Mouse (Mus musculus): ENCODE measurements around the gene Nkain2. TPM values are rescaled to one million over a fixed set of nuclear protein-coding genes. Genes with fewer than 3 reads are reported as not detected.

Gene Nkain2
- polyA plus RNA-seq, 1 experiment from 2014 or later, result 0.35 TPM

DNA sequence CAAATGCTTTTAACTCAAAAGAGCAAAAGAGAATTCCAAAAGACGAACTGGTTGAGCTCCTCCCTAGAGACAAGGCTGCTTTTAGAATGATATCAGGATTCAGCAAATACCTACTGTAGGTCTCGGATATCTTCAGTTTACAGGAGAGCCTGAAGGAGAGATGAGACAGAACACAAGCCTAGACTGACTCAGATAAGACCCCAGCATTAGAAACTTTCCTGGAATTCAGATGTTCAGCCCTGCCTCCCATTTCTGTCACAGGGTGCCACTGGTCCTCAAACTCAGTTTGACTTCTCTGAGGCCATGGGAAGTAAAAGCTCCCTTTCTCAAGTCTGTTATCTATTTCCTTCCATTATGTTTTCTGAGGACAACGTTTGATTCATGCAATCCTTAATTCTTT, 332.6 kb downstream of the Nkain2 start:
- Histone ChIP-seq H3K4me1 (ENCODE audit: control insufficient read depth in 2 of 2, insufficient read depth in 2 of 2, low read length in 2 of 2) (no peaks in the 10 kb centered on the region), H3K27me3 (ENCODE audit: control insufficient read depth, insufficient read depth, low read length) (no peaks in the 10 kb centered on the region), H3K9ac (ENCODE audit: low read length) (no peak overlapping the region), H3K27ac (replicated peaks in 1 of 2; ENCODE audit: control insufficient read depth in 1 of 2, insufficient read depth in 1 of 2, low read depth in 2 of 2, low read length in 2 of 2) (no peak overlapping the region), H3K9me3 (ENCODE audit: control insufficient read depth, low read length) (no peaks in the 10 kb centered on the region), H3K36me3 (ENCODE audit: control insufficient read depth, insufficient read depth, low read length) (no peaks in the 10 kb centered on the region), H3K4me3 (ENCODE audit: control insufficient read depth in 1 of 2, insufficient read depth in 1 of 2, low read depth in 1 of 2, low read length in 2 of 2) (no peak overlapping the region), H3K4me2 (ENCODE audit: low read length) (no peak overlapping the region)
- WGBS, result 21% methylated on average over 3 of the region's 3 CpGs
- ATAC-seq (ENCODE audit: insufficient number of reproducible peaks, insufficient read depth, low FRiP score, low read depth), result no peak

DNA sequence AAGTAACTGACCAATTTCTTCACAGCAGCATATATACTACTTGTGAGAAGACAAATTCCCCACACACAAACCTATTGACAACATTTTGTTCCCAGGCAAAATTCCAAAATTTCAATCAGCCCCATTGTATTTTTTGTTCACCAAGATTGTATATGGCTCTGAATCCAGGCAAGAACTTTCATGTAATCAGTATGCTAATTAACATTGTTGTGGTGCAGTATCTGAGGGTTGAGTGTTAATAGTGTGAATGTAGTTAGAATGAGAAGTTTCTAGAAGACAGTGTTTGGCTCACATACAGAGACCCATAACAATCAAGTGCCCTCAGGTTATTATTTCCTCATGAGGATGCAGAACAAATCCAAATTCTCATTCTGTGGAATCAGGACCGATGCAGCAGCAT, 354.2 kb downstream of the Nkain2 start:
- 89% methylated on average over 1 of the region's 1 CpGs for WGBS
- H3K36me3 ChIP-seq (ENCODE audit: control insufficient read depth, insufficient read depth, low read length), result no peaks in the 10 kb centered on the region
- no peak overlapping the region for H3K4me2 ChIP-seq (ENCODE audit: low read length)
- H3K4me1 ChIP-seq (ENCODE audit: control insufficient read depth in 2 of 2, insufficient read depth in 2 of 2, low read length in 2 of 2), result no peaks in the 10 kb centered on the region
- no peaks in the 10 kb centered on the region for H3K27me3 ChIP-seq (ENCODE audit: control insufficient read depth, insufficient read depth, low read length)
- no peak overlapping the region for H3K27ac ChIP-seq (replicated peaks in 1 of 2; ENCODE audit: control insufficient read depth in 1 of 2, insufficient read depth in 1 of 2, low read depth in 2 of 2, low read length in 2 of 2)
- H3K9ac ChIP-seq (ENCODE audit: low read length), result no peak overlapping the region
- no peak overlapping the region for H3K4me3 ChIP-seq (ENCODE audit: control insufficient read depth in 1 of 2, insufficient read depth in 1 of 2, low read depth in 1 of 2, low read length in 2 of 2)
- ATAC-seq (ENCODE audit: insufficient number of reproducible peaks, insufficient read depth, low FRiP score, low read depth), result no peak
- H3K9me3 ChIP-seq (ENCODE audit: control insufficient read depth, low read length), result no peaks in the 10 kb centered on the region

DNA sequence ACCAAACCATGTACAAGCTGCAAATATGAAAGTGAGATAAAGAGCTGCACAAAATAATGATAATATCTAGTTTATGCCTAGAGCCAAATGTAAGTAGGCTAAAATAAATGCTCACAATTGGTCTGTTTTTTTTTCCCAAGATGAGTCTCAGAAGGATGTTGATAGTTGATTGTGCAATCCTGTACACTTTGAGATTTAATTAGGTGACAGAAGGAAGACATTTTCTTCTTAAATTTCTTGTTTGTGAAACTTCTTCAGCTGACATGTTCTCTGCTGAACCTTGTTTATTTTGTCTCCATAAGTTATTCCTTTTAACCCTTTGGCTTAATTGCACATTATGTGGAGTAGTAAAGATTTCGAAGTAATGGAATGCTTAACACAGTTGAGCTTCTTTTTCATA, 379.4 kb downstream of the Nkain2 start:
- WGBS, result 69% methylated on average over 1 of the region's 1 CpGs
- Histone ChIP-seq H3K27me3 (ENCODE audit: control insufficient read depth, insufficient read depth, low read length) (no peaks in the 10 kb centered on the region), H3K4me3 (ENCODE audit: control insufficient read depth in 1 of 2, insufficient read depth in 1 of 2, low read depth in 1 of 2, low read length in 2 of 2) (no peak overlapping the region), H3K27ac (replicated peaks in 1 of 2; ENCODE audit: control insufficient read depth in 1 of 2, insufficient read depth in 1 of 2, low read depth in 2 of 2, low read length in 2 of 2) (no peak overlapping the region), H3K36me3 (ENCODE audit: control insufficient read depth, insufficient read depth, low read length) (no peaks in the 10 kb centered on the region), H3K9me3 (ENCODE audit: control insufficient read depth, low read length) (no peaks in the 10 kb centered on the region), H3K4me1 (ENCODE audit: control insufficient read depth in 2 of 2, insufficient read depth in 2 of 2, low read length in 2 of 2) (no peaks in the 10 kb centered on the region), H3K4me2 (ENCODE audit: low read length) (no peak overlapping the region), H3K9ac (ENCODE audit: low read length) (no peak overlapping the region)
- ATAC-seq (ENCODE audit: insufficient number of reproducible peaks, insufficient read depth, low FRiP score, low read depth), result no peak

DNA sequence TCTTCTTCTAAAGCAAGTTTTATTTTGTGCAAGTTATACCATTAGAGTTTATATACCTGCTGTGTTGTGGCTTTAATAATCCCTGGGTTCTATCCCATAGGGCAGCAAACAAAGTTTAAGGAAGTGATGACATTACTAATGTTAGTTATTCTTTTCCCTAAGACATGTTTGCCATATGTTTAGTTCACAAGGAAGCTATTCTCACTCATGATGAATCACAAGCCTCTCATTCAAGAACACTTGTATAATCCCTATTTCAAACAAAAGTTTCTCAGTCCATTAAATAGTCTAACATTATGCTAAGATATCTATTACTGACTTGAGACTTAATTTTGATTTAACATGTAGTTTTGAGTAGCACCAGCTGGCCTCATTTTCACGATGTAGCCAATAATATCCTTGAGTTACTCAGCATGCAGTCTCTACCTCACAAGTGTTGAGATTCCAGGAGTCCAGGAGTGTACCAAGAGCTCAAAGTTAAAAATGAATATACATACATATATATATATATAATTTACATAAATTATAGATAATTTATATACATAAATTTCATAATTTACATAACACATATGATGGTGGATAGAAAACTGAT, 395.6 kb downstream of the Nkain2 start:
- no peak overlapping the region for H3K9ac ChIP-seq (ENCODE audit: low read length)
- H3K4me1 ChIP-seq (ENCODE audit: control insufficient read depth in 2 of 2, insufficient read depth in 2 of 2, low read length in 2 of 2), result no peaks in the 10 kb centered on the region
- ATAC-seq (ENCODE audit: insufficient number of reproducible peaks, insufficient read depth, low FRiP score, low read depth), result no peak
- H3K4me3 ChIP-seq (ENCODE audit: control insufficient read depth in 1 of 2, insufficient read depth in 1 of 2, low read depth in 1 of 2, low read length in 2 of 2), result no peak overlapping the region
- no peak overlapping the region for H3K4me2 ChIP-seq (ENCODE audit: low read length)
- H3K9me3 ChIP-seq (ENCODE audit: control insufficient read depth, low read length), result no peaks in the 10 kb centered on the region
- no peaks in the 10 kb centered on the region for H3K27me3 ChIP-seq (ENCODE audit: control insufficient read depth, insufficient read depth, low read length)
- no peak overlapping the region for H3K27ac ChIP-seq (replicated peaks in 1 of 2; ENCODE audit: control insufficient read depth in 1 of 2, insufficient read depth in 1 of 2, low read depth in 2 of 2, low read length in 2 of 2)
- no peaks in the 10 kb centered on the region for H3K36me3 ChIP-seq (ENCODE audit: control insufficient read depth, insufficient read depth, low read length)
- 78% methylated on average over 1 of the region's 1 CpGs for WGBS

DNA sequence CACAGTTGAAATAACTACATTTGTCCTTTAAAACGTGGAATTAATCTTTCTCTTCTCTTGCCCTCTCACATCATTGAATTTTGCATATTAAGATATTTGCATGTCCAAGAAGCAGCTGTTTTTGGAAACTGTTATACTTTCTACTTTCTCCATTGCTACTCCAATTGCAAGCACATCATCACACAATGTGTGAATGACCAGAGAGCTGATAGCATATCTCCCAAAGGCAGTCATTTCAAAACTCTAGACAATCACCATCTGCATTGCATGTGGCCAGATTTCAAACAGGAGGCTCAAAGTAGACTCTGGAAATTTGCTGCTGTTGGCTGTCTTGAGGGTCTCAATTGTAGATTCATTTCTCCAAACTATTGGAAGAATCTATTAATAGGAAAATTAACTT, 396.7 kb downstream of the Nkain2 start:
- Histone ChIP-seq H3K36me3 (ENCODE audit: control insufficient read depth, insufficient read depth, low read length) (no peaks in the 10 kb centered on the region), H3K4me1 (ENCODE audit: control insufficient read depth in 2 of 2, insufficient read depth in 2 of 2, low read length in 2 of 2) (no peaks in the 10 kb centered on the region), H3K4me3 (ENCODE audit: control insufficient read depth in 1 of 2, insufficient read depth in 1 of 2, low read depth in 1 of 2, low read length in 2 of 2) (no peak overlapping the region), H3K9me3 (ENCODE audit: control insufficient read depth, low read length) (no peaks in the 10 kb centered on the region), H3K27me3 (ENCODE audit: control insufficient read depth, insufficient read depth, low read length) (no peaks in the 10 kb centered on the region), H3K4me2 (ENCODE audit: low read length) (no peak overlapping the region), H3K9ac (ENCODE audit: low read length) (no peak overlapping the region), H3K27ac (replicated peaks in 1 of 2; ENCODE audit: control insufficient read depth in 1 of 2, insufficient read depth in 1 of 2, low read depth in 2 of 2, low read length in 2 of 2) (no peak overlapping the region)
- WGBS, result 50% methylated on average over 1 of the region's 1 CpGs
- no peak for ATAC-seq (ENCODE audit: insufficient number of reproducible peaks, insufficient read depth, low FRiP score, low read depth)

DNA sequence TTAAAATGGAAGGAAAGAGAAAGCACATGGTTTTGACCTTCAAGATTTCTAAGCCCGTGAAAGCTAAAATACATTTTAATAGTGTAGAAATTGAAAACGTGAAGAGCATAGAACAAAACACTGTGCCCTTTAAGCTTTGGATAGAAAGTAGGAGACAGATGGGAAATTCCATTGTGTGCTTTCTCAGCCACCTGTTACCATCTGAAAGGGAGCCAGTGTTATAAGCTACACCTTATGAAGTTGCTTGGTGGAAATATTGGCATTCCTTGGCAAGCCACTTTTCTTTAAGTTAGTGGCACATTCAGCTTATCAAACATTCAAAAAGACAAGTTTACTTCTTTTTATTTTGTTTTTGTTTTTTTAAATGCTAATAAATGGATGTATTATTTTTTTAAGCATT, 427.5 kb downstream of the Nkain2 start:
- Histone ChIP-seq H3K4me1 (ENCODE audit: control insufficient read depth in 2 of 2, insufficient read depth in 2 of 2, low read length in 2 of 2) (no peaks in the 10 kb centered on the region), H3K9me3 (ENCODE audit: control insufficient read depth, low read length) (no peaks in the 10 kb centered on the region), H3K36me3 (ENCODE audit: control insufficient read depth, insufficient read depth, low read length) (no peaks in the 10 kb centered on the region), H3K4me3 (ENCODE audit: control insufficient read depth in 1 of 2, insufficient read depth in 1 of 2, low read depth in 1 of 2, low read length in 2 of 2) (no peak overlapping the region), H3K4me2 (ENCODE audit: low read length) (no peak overlapping the region), H3K27me3 (ENCODE audit: control insufficient read depth, insufficient read depth, low read length) (no peaks in the 10 kb centered on the region), H3K27ac (replicated peaks in 1 of 2; ENCODE audit: control insufficient read depth in 1 of 2, insufficient read depth in 1 of 2, low read depth in 2 of 2, low read length in 2 of 2) (no peak overlapping the region), H3K9ac (ENCODE audit: low read length) (no peak overlapping the region)
- 71% methylated on average over 2 of the region's 2 CpGs for WGBS
- no peak for ATAC-seq (ENCODE audit: insufficient number of reproducible peaks, insufficient read depth, low FRiP score, low read depth)

DNA sequence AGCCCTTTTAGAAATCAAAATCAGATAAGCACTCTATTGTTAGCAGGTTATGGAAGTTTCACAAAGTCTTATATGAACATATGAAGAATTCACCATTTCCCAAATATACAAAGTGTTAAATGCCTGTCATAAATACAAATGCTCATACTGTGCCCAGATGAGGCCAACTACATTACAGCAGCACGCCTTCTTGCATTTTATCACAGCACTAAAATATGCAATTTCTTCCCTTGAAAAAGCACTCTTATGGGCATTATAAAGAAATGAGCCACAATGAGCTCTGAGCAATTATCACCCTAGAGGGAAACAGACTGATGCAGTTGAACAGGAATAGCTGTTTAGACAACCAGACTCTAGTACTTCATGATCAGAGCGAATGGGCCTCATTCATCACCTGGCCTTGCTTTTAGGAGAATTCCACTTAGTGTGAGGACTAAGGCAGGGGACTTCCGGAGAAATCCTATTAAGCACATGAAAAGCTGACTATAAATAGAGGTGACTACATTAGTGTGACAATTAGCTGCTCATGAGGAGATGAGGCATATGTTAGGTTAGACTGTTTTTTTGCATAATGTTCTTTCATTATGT, 450.2 kb downstream of the Nkain2 start:
- WGBS, result 66% methylated on average over 3 of the region's 3 CpGs
- no peak for ATAC-seq (ENCODE audit: insufficient number of reproducible peaks, insufficient read depth, low FRiP score, low read depth)

DNA sequence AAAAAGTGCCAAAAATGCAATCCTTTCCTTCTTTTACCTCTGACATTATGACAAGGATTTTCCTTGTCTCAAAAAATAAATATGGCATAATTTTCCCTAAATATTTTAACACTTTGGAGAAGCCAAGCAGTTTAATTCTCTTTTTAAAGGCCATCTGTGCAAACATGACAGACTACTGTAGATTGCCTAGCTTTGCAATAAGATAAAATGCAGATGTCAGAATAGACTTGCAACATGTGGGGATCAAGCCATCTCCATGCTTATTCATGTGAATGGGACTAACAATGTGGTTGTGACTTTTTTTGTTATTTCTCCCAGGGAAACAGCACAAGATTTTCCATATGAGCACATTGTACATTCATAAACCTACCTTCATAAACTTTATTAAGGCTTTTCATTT, 476.0 kb downstream of the Nkain2 start:
- no peaks in the 10 kb centered on the region for H3K4me1 ChIP-seq (ENCODE audit: control insufficient read depth in 2 of 2, insufficient read depth in 2 of 2, low read length in 2 of 2)
- no peak overlapping the region for H3K27ac ChIP-seq (replicated peaks in 1 of 2; ENCODE audit: control insufficient read depth in 1 of 2, insufficient read depth in 1 of 2, low read depth in 2 of 2, low read length in 2 of 2)
- H3K36me3 ChIP-seq (ENCODE audit: control insufficient read depth, insufficient read depth, low read length), result no peaks in the 10 kb centered on the region
- H3K27me3 ChIP-seq (ENCODE audit: control insufficient read depth, insufficient read depth, low read length), result no peaks in the 10 kb centered on the region
- H3K4me3 ChIP-seq (ENCODE audit: control insufficient read depth in 1 of 2, insufficient read depth in 1 of 2, low read depth in 1 of 2, low read length in 2 of 2), result no peak overlapping the region
- H3K4me2 ChIP-seq (ENCODE audit: low read length), result no peak overlapping the region
- no peak overlapping the region for H3K9ac ChIP-seq (ENCODE audit: low read length)
- ATAC-seq (ENCODE audit: insufficient number of reproducible peaks, insufficient read depth, low FRiP score, low read depth), result no peak
- H3K9me3 ChIP-seq (ENCODE audit: control insufficient read depth, low read length), result no peaks in the 10 kb centered on the region

More for the DNA sequence above, 450.2 kb downstream of the Nkain2 start:
- H3K27ac ChIP-seq (replicated peaks in 1 of 2; ENCODE audit: control insufficient read depth in 1 of 2, insufficient read depth in 1 of 2, low read depth in 2 of 2, low read length in 2 of 2), result no peak overlapping the region
- H3K27me3 ChIP-seq (ENCODE audit: control insufficient read depth, insufficient read depth, low read length), result no peaks in the 10 kb centered on the region
- no peaks in the 10 kb centered on the region for H3K36me3 ChIP-seq (ENCODE audit: control insufficient read depth, insufficient read depth, low read length)
- H3K4me1 ChIP-seq (ENCODE audit: control insufficient read depth in 2 of 2, insufficient read depth in 2 of 2, low read length in 2 of 2), result no peaks in the 10 kb centered on the region
- no peaks in the 10 kb centered on the region for H3K9me3 ChIP-seq (ENCODE audit: control insufficient read depth, low read length)
- no peak overlapping the region for H3K4me2 ChIP-seq (ENCODE audit: low read length)
- no peak overlapping the region for H3K9ac ChIP-seq (ENCODE audit: low read length)
- H3K4me3 ChIP-seq (ENCODE audit: control insufficient read depth in 1 of 2, insufficient read depth in 1 of 2, low read depth in 1 of 2, low read length in 2 of 2), result no peak overlapping the region
